Mouse (Mus musculus): ENCODE results near the gene Olfr160. TPM values are rescaled to one million over a fixed set of nuclear protein-coding genes. Genes with fewer than 3 reads are reported as not detected.

Olfr160 gene
- total and polyA plus RNA-seq, 2 experiments from 2014 or later, result not detected

- H3K27me3 ChIP-seq (ENCODE audit: insufficient read depth, low read length), result no peaks in the 10 kb centered on the region
- ATAC-seq (ENCODE audit: low FRiP score), result no peak
- no peak for TF ChIP-seq CTCF (IDR thresholded peaks at IDR 0.05)
- 84% methylated on average over 4 of the region's 4 CpGs for WGBS
- no peak overlapping the region for H3K27ac ChIP-seq (ENCODE audit: low read depth, low read length)
- no peaks in the 10 kb centered on the region for H3K36me3 ChIP-seq (ENCODE audit: insufficient read depth, low read length)
- no peak overlapping the region for H3K4me2 ChIP-seq (ENCODE audit: low read depth, low read length, poor library complexity, severe bottlenecking)
- no peak overlapping the region for H3K9ac ChIP-seq (replicated peaks; ENCODE audit: low read length, poor library complexity, severe bottlenecking)
- H3K4me3 ChIP-seq (ENCODE audit: low read depth, low read length), result no peak overlapping the region
- no peaks in the 10 kb centered on the region for H3K4me1 ChIP-seq (ENCODE audit: insufficient read depth, low read length)
- no peaks in the 10 kb centered on the region for H3K9me3 ChIP-seq (ENCODE audit: low read length)
- DNase-seq (ENCODE audit: low spot score), result no peak
Observed at GRCm38 (mm10) chr9:37675287-37675686, 40.8 kb downstream of the Olfr160 start.

- DNase-seq (ENCODE audit: low spot score), result no peak
- H3K36me3 ChIP-seq (ENCODE audit: insufficient read depth, low read length), result no peaks in the 10 kb centered on the region
- H3K4me3 ChIP-seq (ENCODE audit: low read depth, low read length), result no peak overlapping the region
- no peak for TF ChIP-seq CTCF (IDR thresholded peaks at IDR 0.05)
- H3K9ac ChIP-seq (replicated peaks; ENCODE audit: low read length, poor library complexity, severe bottlenecking), result no peak overlapping the region
- WGBS, result 91% methylated on average over 3 of the region's 3 CpGs
- H3K27ac ChIP-seq (ENCODE audit: low read depth, low read length), result no peak overlapping the region
- no peaks in the 10 kb centered on the region for H3K27me3 ChIP-seq (ENCODE audit: insufficient read depth, low read length)
- no peak overlapping the region for H3K4me2 ChIP-seq (ENCODE audit: low read depth, low read length, poor library complexity, severe bottlenecking)
- no peaks in the 10 kb centered on the region for H3K9me3 ChIP-seq (ENCODE audit: low read length)
- no peaks in the 10 kb centered on the region for H3K4me1 ChIP-seq (ENCODE audit: insufficient read depth, low read length)
- no peak for ATAC-seq (ENCODE audit: low FRiP score)
Observed at GRCm38 (mm10) chr9:37670261-37670660, 45.8 kb downstream of the Olfr160 start.

GRCm38 (mm10) chr9:37669678-37670077 is 46.4 kb downstream of the Olfr160 start:
- no peaks in the 10 kb centered on the region for H3K36me3 ChIP-seq (ENCODE audit: insufficient read depth, low read length)
- H3K4me1 ChIP-seq (ENCODE audit: insufficient read depth, low read length), result no peaks in the 10 kb centered on the region
- H3K27me3 ChIP-seq (ENCODE audit: insufficient read depth, low read length), result no peaks in the 10 kb centered on the region
- DNase-seq (ENCODE audit: low spot score), result no peak
- no peaks in the 10 kb centered on the region for H3K9me3 ChIP-seq (ENCODE audit: low read length)
- no peak overlapping the region for H3K9ac ChIP-seq (replicated peaks; ENCODE audit: low read length, poor library complexity, severe bottlenecking)
- ATAC-seq (ENCODE audit: low FRiP score), result no peak
- H3K4me2 ChIP-seq (ENCODE audit: low read depth, low read length, poor library complexity, severe bottlenecking), result no peak overlapping the region
- 83% methylated on average over 4 of the region's 4 CpGs for WGBS
- no peak overlapping the region for H3K4me3 ChIP-seq (ENCODE audit: low read depth, low read length)
- no peak for TF ChIP-seq CTCF (IDR thresholded peaks at IDR 0.05)
- H3K27ac ChIP-seq (ENCODE audit: low read depth, low read length), result no peak overlapping the region

- WGBS, result 72% methylated on average over 6 of the region's 6 CpGs
- Histone ChIP-seq H3K36me3 (ENCODE audit: insufficient read depth, low read length) (no peaks in the 10 kb centered on the region), H3K4me1 (ENCODE audit: insufficient read depth, low read length) (no peaks in the 10 kb centered on the region), H3K27me3 (ENCODE audit: insufficient read depth, low read length) (no peaks in the 10 kb centered on the region), H3K9me3 (ENCODE audit: low read length) (no peaks in the 10 kb centered on the region), H3K4me3 (ENCODE audit: low read depth, low read length) (no peak within 1 kb of the TSS), H3K4me2 (ENCODE audit: low read depth, low read length, poor library complexity, severe bottlenecking) (no peak within 1 kb of the TSS), H3K9ac (replicated peaks; ENCODE audit: low read length, poor library complexity, severe bottlenecking) (no peak within 1 kb of the TSS), H3K27ac (ENCODE audit: low read depth, low read length) (no peak within 1 kb of the TSS)
- no peak for TF ChIP-seq CTCF (IDR thresholded peaks at IDR 0.05)
- no peak for DNase-seq (ENCODE audit: low spot score)
- ATAC-seq (ENCODE audit: low FRiP score), result no peak
Observed at GRCm38 (mm10) chr9:37669115-37669514, 46.9 kb downstream of the Olfr160 start, which contains the start of gene Panx3. Gene Panx3, minus strand, starts transcription at chr9:37669235.

- WGBS, result 83% methylated on average over 7 of the region's 7 CpGs
- no peaks in the 10 kb centered on the region for H3K4me1 ChIP-seq (ENCODE audit: insufficient read depth, low read length)
- no peak overlapping the region for H3K27ac ChIP-seq (ENCODE audit: low read depth, low read length)
- DNase-seq (ENCODE audit: low spot score) (no peak), ATAC-seq (ENCODE audit: low FRiP score) (no peak)
- no peaks in the 10 kb centered on the region for H3K36me3 ChIP-seq (ENCODE audit: insufficient read depth, low read length)
- no peak overlapping the region for H3K9ac ChIP-seq (replicated peaks; ENCODE audit: low read length, poor library complexity, severe bottlenecking)
- H3K4me2 ChIP-seq (ENCODE audit: low read depth, low read length, poor library complexity, severe bottlenecking), result no peak overlapping the region
- no peaks in the 10 kb centered on the region for H3K9me3 ChIP-seq (ENCODE audit: low read length)
- H3K4me3 ChIP-seq (ENCODE audit: low read depth, low read length), result no peak overlapping the region
- no peak for TF ChIP-seq CTCF (IDR thresholded peaks at IDR 0.05)
- H3K27me3 ChIP-seq (ENCODE audit: insufficient read depth, low read length), result no peaks in the 10 kb centered on the region
Observed at GRCm38 (mm10) chr9:37666045-37666444, 50.0 kb downstream of the Olfr160 start.

GRCm38 (mm10) chr9:37664604-37665003 is 51.4 kb downstream of the Olfr160 start:
- 86% methylated on average over 2 of the region's 2 CpGs for WGBS

More at GRCm38 (mm10) chr9:37664604-37665003, 51.4 kb downstream of the Olfr160 start:
- Histone ChIP-seq H3K9me3 (ENCODE audit: low read length) (no peaks in the 10 kb centered on the region), H3K4me2 (ENCODE audit: low read depth, low read length, poor library complexity, severe bottlenecking) (no peak overlapping the region), H3K4me1 (ENCODE audit: insufficient read depth, low read length) (no peaks in the 10 kb centered on the region), H3K27ac (ENCODE audit: low read depth, low read length) (no peak overlapping the region), H3K4me3 (ENCODE audit: low read depth, low read length) (no peak overlapping the region), H3K9ac (replicated peaks; ENCODE audit: low read length, poor library complexity, severe bottlenecking) (no peak overlapping the region), H3K36me3 (ENCODE audit: insufficient read depth, low read length) (no peaks in the 10 kb centered on the region), H3K27me3 (ENCODE audit: insufficient read depth, low read length) (no peaks in the 10 kb centered on the region)
- TF ChIP-seq CTCF (IDR thresholded peaks at IDR 0.05), result no peak
- no peak for DNase-seq (ENCODE audit: low spot score)
- no peak for ATAC-seq (ENCODE audit: low FRiP score)

Measured in midbrain, postnatal 0 days (tissue).